11 mouse cellular contexts compared by ENCODE assay signal in genomic region chr7:112502845-112503244, GRCm38 (mm10).
DNase-seq lines count a peak whose midpoint lies in the region; ATAC-seq and TF ChIP-seq lines count a peak whose summit lies in the region.
"Had no signal": no experiment of that assay in that cellular context is flagged by ENCODE, and none has a peak within 500 bp of the region (broad histone marks: within the 10 kb centered on the region; RNA-seq: fewer than 3 reads in every experiment).

No protein-coding gene starts in this region.

- H3K4me1 ChIP-seq in lung, postnatal 0 days (ENCODE audit: insufficient read depth, low read depth, low read length), result peaks cover 12% of the 10 kb centered on the region; the same call in 1 of the 2 replicates
- peaks cover 29% of the 10 kb centered on the region for H3K4me1 ChIP-seq in forebrain, embryonic 12.5 days
- H3K4me1 ChIP-seq in intestine, postnatal 0 days (replicated peaks; ENCODE audit: control insufficient read depth, insufficient read depth, low read length), result peaks cover 8% of the 10 kb centered on the region; the same call in 1 of the 2 replicates
- peaks cover 55% of the 10 kb centered on the region for H3K4me1 ChIP-seq in stomach, embryonic 15.5 days
- H3K4me1 ChIP-seq: megakaryocyte, embryonic 14.5 days had no signal

- WGBS in lung, postnatal 0 days, result 37% methylated on average over 5 of the region's 5 CpGs
- WGBS in forebrain, embryonic 12.5 days, result 64% methylated on average over 5 of the region's 5 CpGs
- 40% methylated on average over 5 of the region's 5 CpGs for WGBS in intestine, postnatal 0 days
- 22% methylated on average over 5 of the region's 5 CpGs for WGBS in stomach, embryonic 15.5 days

- peak; percentile 21; the same call in 1 of the 2 replicates for TF ChIP-seq EP300 in lung, postnatal 0 days (IDR thresholded peaks at IDR 0.05)

- no peak overlapping the region for H3K9ac ChIP-seq in lung, postnatal 0 days (replicated peaks; ENCODE audit: low read depth)
- no peak overlapping the region for H3K9ac ChIP-seq in forebrain, embryonic 12.5 days
- H3K9ac ChIP-seq in intestine, postnatal 0 days (ENCODE audit: low read depth, low read length), result no peak overlapping the region
- H3K9ac ChIP-seq in stomach, embryonic 15.5 days, result peak overlapping the region; percentile 23; the same call in 1 of the 2 replicates

- 0 out of 2 replicates have a peak overlapping the region, but pooled peaks have one; percentile 26 for H3K27ac ChIP-seq in lung, postnatal 0 days (ENCODE audit: low read length)
- peak overlapping the region; percentile 59; the same call in 1 of the 2 replicates for H3K27ac ChIP-seq in forebrain, embryonic 12.5 days
- H3K27ac ChIP-seq in intestine, postnatal 0 days (ENCODE audit: low read depth, low read length), result peak overlapping the region; percentile 41; the same call in 1 of the 2 replicates
- H3K27ac ChIP-seq in stomach, embryonic 15.5 days, result peak overlapping the region; percentile 96

- no peak for TF ChIP-seq CTCF in lung, postnatal 0 days (IDR thresholded peaks at IDR 0.05)
- no peak for TF ChIP-seq CTCF in intestine, postnatal 0 days (IDR thresholded peaks at IDR 0.05; ENCODE audit: low read depth)

- ATAC-seq in lung, postnatal 0 days, result no peak; the same call in 1 of the 2 replicates
- no peak for ATAC-seq in forebrain, embryonic 12.5 days (ENCODE audit: low FRiP score)
- no peak for ATAC-seq in intestine, postnatal 0 days
- 0 out of 2 replicates have a peak, but pooled peaks have one; percentile 23 for ATAC-seq in stomach, embryonic 15.5 days (ENCODE audit: insufficient read depth, low FRiP score, low read depth)

- no peaks in the 10 kb centered on the region for H3K27me3 ChIP-seq in lung, postnatal 0 days (replicated peaks; ENCODE audit: insufficient read depth, low read length)
- no peaks in the 10 kb centered on the region; the same call in 1 of the 2 replicates for H3K27me3 ChIP-seq in forebrain, embryonic 12.5 days
- no peaks in the 10 kb centered on the region for H3K27me3 ChIP-seq in intestine, postnatal 0 days (replicated peaks; ENCODE audit: control insufficient read depth, insufficient read depth, low read length)
- no peaks in the 10 kb centered on the region for H3K27me3 ChIP-seq in stomach, embryonic 15.5 days (replicated peaks)

- H3K9me3 ChIP-seq in lung, postnatal 0 days (ENCODE audit: low read length), result no peaks in the 10 kb centered on the region
- no peaks in the 10 kb centered on the region for H3K9me3 ChIP-seq in forebrain, embryonic 12.5 days
- H3K9me3 ChIP-seq in intestine, postnatal 0 days (ENCODE audit: control insufficient read depth), result no peaks in the 10 kb centered on the region
- H3K9me3 ChIP-seq in stomach, embryonic 15.5 days, result no peaks in the 10 kb centered on the region
- H3K9me3 ChIP-seq: megakaryocyte, embryonic 14.5 days had no signal

- no peak overlapping the region for H3K4me3 ChIP-seq in lung, postnatal 0 days (ENCODE audit: low read depth, low read length)
- no peak overlapping the region for H3K4me3 ChIP-seq in forebrain, embryonic 12.5 days (replicated peaks)
- H3K4me3 ChIP-seq in intestine, postnatal 0 days (ENCODE audit: low read depth, low read length), result no peak overlapping the region
- H3K4me3 ChIP-seq in stomach, embryonic 15.5 days (replicated peaks), result no peak overlapping the region
- H3K4me3 ChIP-seq: megakaryocyte, embryonic 14.5 days had no signal

- DNase-seq in lung, postnatal 0 days (ENCODE audit: low spot score), result no peak
- DNase-seq in lung, postnatal 36 days, result no peak
- no peak for DNase-seq in thymus, postnatal 4 days
- DNase-seq in layer of hippocampus, postnatal 14 days (ENCODE audit: low spot score in 2 of 2), result no peak
- no peak for DNase-seq in layer of hippocampus, adult 9-11 months
- DNase-seq: cerebellum, adult 9-10 months; gastrocnemius, postnatal 25 days had no signal

- no peaks in the 10 kb centered on the region for H3K36me3 ChIP-seq in lung, postnatal 0 days (ENCODE audit: insufficient read depth, low read length)
- no peaks in the 10 kb centered on the region for H3K36me3 ChIP-seq in forebrain, embryonic 12.5 days (replicated peaks)
- no peaks in the 10 kb centered on the region for H3K36me3 ChIP-seq in intestine, postnatal 0 days (ENCODE audit: control insufficient read depth, insufficient read depth)
- no peaks in the 10 kb centered on the region for H3K36me3 ChIP-seq in stomach, embryonic 15.5 days

- no peak overlapping the region for H3K4me2 ChIP-seq in lung, postnatal 0 days (replicated peaks; ENCODE audit: low read depth, low read length)
- H3K4me2 ChIP-seq in forebrain, embryonic 12.5 days, result no peak overlapping the region; the same call in 1 of the 2 replicates
- H3K4me2 ChIP-seq in intestine, postnatal 0 days (replicated peaks; ENCODE audit: low read depth), result 0 out of 2 replicates have a peak overlapping the region, but pooled peaks have one; percentile 21
- H3K4me2 ChIP-seq in stomach, embryonic 15.5 days, result peak overlapping the region; percentile 27

Comparison
In these comparisons a context has a peak if more than half of its experiments do, and no peak if none do; other contexts are left out.
1. H3K27ac ChIP-seq: peak in every context shown above with its lines; median percentile 96 in stomach, embryonic 15.5 days; 59 in forebrain, embryonic 12.5 days; 41 in intestine, postnatal 0 days; 26 in lung, postnatal 0 days.
2. H3K4me2 ChIP-seq: peak in intestine, postnatal 0 days (single experiment) and stomach, embryonic 15.5 days (single experiment); none in lung, postnatal 0 days (single experiment) and forebrain, embryonic 12.5 days (single experiment).